Mouse (Mus musculus) MEL (cell line): Measurements from ENCODE around the gene Esyt1. TPM values are rescaled to one million over a fixed set of nuclear protein-coding genes. Genes with fewer than 3 reads are reported as not detected.
A peak's percentile ranks its signal among the peaks of the same experiment; 100 is the strongest.

Source experiments
- DNase-seq: peaks from one replicate; pipeline ENCODE4 v3.0.0; 2011; ENCODE audit warnings: low read depth, low spot score
- H3K27ac ChIP-seq: 2 replicates; pipeline ENCODE4 v1.5.1; 2012; ENCODE audit warnings: low read depth, mild to moderate bottlenecking, control low read depth, low read length, moderate library complexity; ENCODE audit not compliant: control insufficient read depth
- H3K27me3 ChIP-seq, 2 experiments: fragments of 150-350 bp in 1 of 2; sonication (generic) in 1 of 2; 2 replicates each; pipeline ENCODE4 v1.6.1; 2012; ENCODE audit warnings: low read length in 2 of 2, mild to moderate bottlenecking in 2 of 2, improper control_type of control experiment in 1 of 2, moderate library complexity in 1 of 2; ENCODE audit not compliant: insufficient read depth in 2 of 2, control insufficient read depth in 1 of 2
- H3K36me3 ChIP-seq, 2 experiments: 2 replicates each; pipeline ENCODE4 v1.6.1; 2012 to 2014; ENCODE audit warnings: low read length in 2 of 2, improper control_type of control experiment in 1 of 2, inconsistent platforms in 1 of 2, mild to moderate bottlenecking in 1 of 2; ENCODE audit not compliant: insufficient read depth in 2 of 2, control insufficient read depth in 1 of 2
- H3K4me1 ChIP-seq, 2 experiments: fragments of 150-350 bp in 1 of 2; sonication (generic) in 1 of 2; 2 replicates each; pipeline ENCODE4 v1.6.1; 2012; ENCODE audit warnings: low read length in 2 of 2, improper control_type of control experiment in 1 of 2, mild to moderate bottlenecking in 1 of 2; ENCODE audit not compliant: insufficient read depth in 2 of 2, control insufficient read depth in 1 of 2
- H3K4me3 ChIP-seq, 2 experiments: fragments of 150-350 bp in 1 of 2; sonication (generic) in 1 of 2; 2 replicates each; pipeline ENCODE4 v1.5.1; 2012; ENCODE audit warnings: low read depth in 2 of 2, low read length in 2 of 2, mild to moderate bottlenecking in 2 of 2, moderate library complexity in 2 of 2, control low read depth in 1 of 2, improper control_type of control experiment in 1 of 2; ENCODE audit not compliant: control insufficient read depth in 1 of 2, insufficient read depth in 1 of 2
- H3K79me2 ChIP-seq: 2 replicates; pipeline ENCODE4 v1.6.1; 2012; ENCODE audit warnings: mild to moderate bottlenecking, low read length, moderate library complexity; ENCODE audit not compliant: control insufficient read depth, poor library complexity, insufficient read depth
- H3K9ac ChIP-seq: 2 replicates; pipeline ENCODE4 v1.6.1; 2012; ENCODE audit warnings: low read depth, mild to moderate bottlenecking, control low read depth, low read length, moderate library complexity; ENCODE audit not compliant: control insufficient read depth, poor library complexity, severe bottlenecking
- H3K9me3 ChIP-seq: fragments of 150-350 bp; sonication (generic); replicated peaks from 2 replicates; pipeline ENCODE4 v1.6.1; 2012; ENCODE audit warnings: mild to moderate bottlenecking, low read length, improper control_type of control experiment, moderate library complexity; ENCODE audit not compliant: insufficient read depth
- CHD2 ChIP-seq: IDR thresholded peaks from 2 replicates; pipeline ENCODE4 v1.6.1; 2011; ENCODE audit warnings: low read length, improper control_type of control experiment
- EP300 ChIP-seq, 2 experiments: IDR thresholded peaks; 2 replicates each; pipeline ENCODE4 v1.6.1; 2011; ENCODE audit warnings: improper control_type of control experiment in 2 of 2, low read length in 2 of 2, low read depth in 1 of 2, mild to moderate bottlenecking in 1 of 2
- ETS1 ChIP-seq: IDR thresholded peaks from 2 replicates; pipeline ENCODE4 v1.6.1; 2012; ENCODE audit warnings: low read depth, mild to moderate bottlenecking, inconsistent platforms, low read length, improper control_type of control experiment, moderate library complexity
- HCFC1 ChIP-seq: IDR thresholded peaks from 2 replicates; pipeline ENCODE4 v1.6.1; 2012; ENCODE audit warnings: low read depth, mild to moderate bottlenecking, inconsistent platforms, low read length, improper control_type of control experiment, moderate library complexity
- MYB ChIP-seq: IDR thresholded peaks from 2 replicates; pipeline ENCODE4 v1.6.1; 2011; ENCODE audit warnings: mild to moderate bottlenecking, low read depth, low read length, improper control_type of control experiment
- MYC ChIP-seq: IDR thresholded peaks from 2 replicates; pipeline ENCODE4 v1.6.1; 2011; ENCODE audit warnings: low read depth, mild to moderate bottlenecking, low read length, improper control_type of control experiment, moderate library complexity
- NELFE ChIP-seq: IDR thresholded peaks from 2 replicates; pipeline ENCODE4 v1.6.1; 2011; ENCODE audit warnings: low read depth, low read length, improper control_type of control experiment
- POLR2A ChIP-seq, 2 experiments: IDR thresholded peaks; 2 replicates each; pipeline ENCODE4 v1.6.1; 2011 to 2012; ENCODE audit warnings: low read length in 2 of 2, mild to moderate bottlenecking in 2 of 2, control low read depth in 1 of 2, improper control_type of control experiment in 1 of 2, low read depth in 1 of 2, moderate library complexity in 1 of 2; ENCODE audit not compliant: control insufficient read depth in 1 of 2, insufficient read depth in 1 of 2, poor library complexity in 1 of 2
- RAD21 ChIP-seq: IDR thresholded peaks from 2 replicates; pipeline ENCODE4 v1.6.1; 2011; ENCODE audit warnings: mild to moderate bottlenecking, low read depth, low read length, improper control_type of control experiment
- RCOR1 ChIP-seq: IDR thresholded peaks from 2 replicates; pipeline ENCODE4 v1.6.1; 2012; ENCODE audit warnings: low read depth, mild to moderate bottlenecking, inconsistent platforms, low read length, improper control_type of control experiment
- TAL1 ChIP-seq: IDR thresholded peaks from 2 replicates; pipeline ENCODE4 v1.6.1; 2012; ENCODE audit warnings: mild to moderate bottlenecking, inconsistent platforms, low read length, moderate library complexity, mixed read lengths
- TCF12 ChIP-seq: IDR thresholded peaks from 2 replicates; pipeline ENCODE4 v1.6.1; 2014; ENCODE audit warnings: low read depth, mild to moderate bottlenecking, inconsistent platforms, low read length, improper control_type of control experiment, moderate library complexity
- ZNF384 ChIP-seq: IDR thresholded peaks from 2 replicates; pipeline ENCODE4 v1.6.1; 2012; ENCODE audit warnings: low read depth, mild to moderate bottlenecking, inconsistent platforms, low read length, improper control_type of control experiment
- polyA plus RNA-seq, 2 experiments: library from polyadenylated mRNA; stranded (reverse) in 1 of 2; unstranded in 1 of 2; fragments of >175 nt in 1 of 2; fragments of >200 nt in 1 of 2; gene quantifications; 2 replicates each; pipeline versions ENCODE4 v1.2.1 to v1.2.4; 2012; ENCODE audit warnings: low replicate concordance in 2 of 2, low read depth in 1 of 2; ENCODE audit not compliant: insufficient read length in 2 of 2, insufficient read depth in 1 of 2, missing spikeins in 1 of 2
- total RNA-seq: library from RNA; depleted of rRNA; stranded (reverse); fragments of 300-350 nt; gene quantifications from 2 replicates; pipeline ENCODE4 v1.2.3, GENCODE M21; 2012

The Esyt1 gene
- total and polyA plus RNA-seq, 3 experiments, result 35.1 to 57.0 (median 53.4) TPM

GRCm38 (mm10) chr10:128489380-128489779, 36.3 kb downstream of the Esyt1 start:
- DNase-seq, result peak; percentile 26
- H3K79me2 ChIP-seq, result peaks cover 27% of the 10 kb centered on the region
- no peaks in the 10 kb centered on the region for H3K27me3 ChIP-seq
- H3K9ac ChIP-seq, result no peak overlapping the region
- H3K4me1 ChIP-seq, result peaks cover 0 to 7% of the 10 kb centered on the region in 2 experiments; a peak in 2 of 4 replicates
- peaks cover 6 to 12% of the 10 kb centered on the region in 2 experiments for H3K36me3 ChIP-seq
- no peak overlapping the region for H3K27ac ChIP-seq
- no peak overlapping the region for H3K4me3 ChIP-seq
- TF ChIP-seq HCFC1 (peak; percentile 58; the same call in 1 of the 2 replicates), EP300 (IDR thresholded peaks at IDR 0.05; ENCODE audit: low read depth in 1 of 2, low read length in 2 of 2) (no peak)
- H3K9me3 ChIP-seq, result no peaks in the 10 kb centered on the region

- Histone ChIP-seq H3K9me3 (no peaks in the 10 kb centered on the region), H3K4me1 (peaks cover 0 to 7% of the 10 kb centered on the region in 2 experiments; a peak in 2 of 4 replicates), H3K79me2 (peaks cover 23% of the 10 kb centered on the region), H3K36me3 (peaks cover 6 to 16% of the 10 kb centered on the region in 2 experiments), H3K27me3 (no peaks in the 10 kb centered on the region), H3K4me3 (no peak overlapping the region), H3K9ac (no peak overlapping the region), H3K27ac (no peak overlapping the region)
- TF ChIP-seq TCF12 (no peak), MYB (no peak), TAL1 (no peak), ZNF384 (no peak), ETS1 (no peak), RCOR1 (no peak)
- no peak for DNase-seq
Measured at GRCm38 (mm10) chr10:128488776-128489175, 36.9 kb downstream of the Esyt1 start.

- H3K4me3 ChIP-seq, result no peak overlapping the region
Measured at GRCm38 (mm10) chr10:128487861-128488712, 37.6 kb downstream of the Esyt1 start.

More at GRCm38 (mm10) chr10:128487861-128488712, 37.6 kb downstream of the Esyt1 start:
- no peak overlapping the region for H3K27ac ChIP-seq
- peaks cover 17% of the 10 kb centered on the region for H3K79me2 ChIP-seq
- no peak for DNase-seq
- TF ChIP-seq POLR2A (IDR thresholded peaks at IDR 0.05; ENCODE audit: control insufficient read depth in 1 of 2, insufficient read depth in 1 of 2, low read depth in 1 of 2, low read length in 2 of 2, poor library complexity in 1 of 2), result no peak
- no peak for TF ChIP-seq RAD21
- no peak for TF ChIP-seq NELFE
- TF ChIP-seq CHD2, result no peak
- no peak for TF ChIP-seq MYC
- TF ChIP-seq, all 39 proteins: peak for 0
- Histone ChIP-seq H3K9ac (no peak overlapping the region), H3K9me3 (no peaks in the 10 kb centered on the region), H3K4me1 (peaks cover 0 to 7% of the 10 kb centered on the region in 2 experiments; a peak in 2 of 4 replicates), H3K27me3 (no peaks in the 10 kb centered on the region), H3K36me3 (peaks cover 6 to 17% of the 10 kb centered on the region in 2 experiments)
